Mouse (Mus musculus): ENCODE results near the gene 2310034G01Rik. TPM values are rescaled to one million over a fixed set of nuclear protein-coding genes. Genes with fewer than 3 reads are reported as not detected.

2310034G01Rik gene
- total RNA-seq, 4 experiments from 2014 or later = 1.1 to 2.4 (median 1.5) TPM

DNA sequence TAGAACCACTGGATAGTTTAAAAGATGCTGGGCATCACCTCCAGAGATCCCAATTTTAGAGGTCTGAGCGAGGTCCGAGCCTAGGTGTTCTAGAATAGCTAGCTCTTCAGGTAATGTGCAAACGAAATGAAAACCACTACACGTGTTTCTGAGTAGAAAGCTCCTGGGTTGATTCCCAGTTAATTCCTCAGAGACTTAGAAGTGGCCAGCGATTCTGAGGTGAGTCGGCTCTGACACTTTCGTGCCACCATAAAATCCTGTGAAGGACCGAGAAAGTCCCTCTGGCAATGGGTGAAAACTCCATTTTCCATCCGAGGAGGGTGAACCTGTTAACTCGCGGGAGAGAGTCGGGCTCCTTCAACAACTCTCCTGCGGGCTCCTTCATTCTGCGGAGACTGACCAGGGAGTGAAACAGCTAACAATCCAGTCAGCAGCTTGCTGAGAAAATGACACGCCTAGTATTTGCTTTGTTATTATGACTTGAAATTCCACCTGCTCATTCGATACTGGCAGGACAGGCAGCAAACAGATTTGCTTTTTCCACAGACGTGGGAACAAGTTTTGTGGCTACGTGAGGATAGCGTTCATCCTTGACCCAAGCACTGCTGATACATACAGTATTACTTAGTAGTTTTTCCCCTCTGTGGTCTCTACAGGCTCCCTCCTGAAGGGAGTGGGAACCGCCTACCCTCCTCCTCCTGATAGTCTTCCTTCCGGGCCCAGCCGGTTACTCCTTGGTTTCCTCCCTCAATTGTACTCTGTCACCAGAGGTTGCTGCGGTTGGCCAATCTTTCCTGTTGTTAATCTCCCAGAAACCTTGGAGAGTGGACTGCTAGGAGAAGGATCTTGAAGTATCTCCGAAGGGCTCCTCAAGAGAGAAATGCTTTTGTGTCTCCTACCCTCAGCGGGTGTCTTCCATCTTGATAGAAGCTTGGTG, 7.5 kb upstream of the 2310034G01Rik start:
- no peak for DNase-seq

DNA sequence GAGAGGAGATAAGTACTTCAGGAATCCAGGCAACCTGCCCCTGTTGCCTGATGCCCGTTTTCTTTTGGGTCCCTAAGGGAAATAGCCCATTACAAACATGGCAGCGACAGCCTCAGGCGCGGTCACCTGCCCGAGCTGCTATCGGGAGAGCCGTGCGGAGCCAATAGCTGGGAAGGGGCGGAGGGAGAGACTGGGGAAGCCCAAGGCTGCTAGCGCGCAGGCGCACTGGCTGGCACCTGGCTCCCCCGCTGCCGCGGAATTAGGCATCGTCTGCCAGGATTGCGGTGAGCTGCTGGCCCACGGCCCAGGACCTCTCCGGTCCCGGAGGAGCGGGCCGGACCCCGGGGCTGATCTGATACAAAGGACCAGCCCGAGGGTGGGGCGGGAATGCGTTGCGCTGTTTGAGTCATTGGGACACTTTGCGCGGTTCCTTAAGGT, 6.6 kb upstream of the 2310034G01Rik start:
- peak; percentile 87 for DNase-seq

DNA sequence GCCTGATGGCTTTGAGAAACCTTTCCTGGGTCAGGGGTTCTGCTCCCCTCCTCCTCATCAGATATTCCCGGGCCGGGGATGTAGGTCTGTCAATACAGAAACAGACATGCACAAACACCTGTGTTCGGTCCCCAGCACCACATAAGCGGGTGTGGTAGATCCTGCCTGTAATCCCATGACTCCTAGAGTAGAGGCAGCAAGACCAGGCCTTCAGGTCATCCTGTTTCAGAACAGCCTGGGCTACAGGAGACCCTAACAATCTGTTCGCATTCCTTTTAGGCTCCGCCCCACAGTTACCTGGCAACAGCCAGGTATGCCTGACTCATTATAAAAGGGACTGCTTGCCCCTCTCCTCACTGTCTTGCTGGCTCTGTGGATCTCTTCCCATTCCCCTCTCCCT, 552 bp downstream of the 2310034G01Rik start:
- no peak for DNase-seq

DNA sequence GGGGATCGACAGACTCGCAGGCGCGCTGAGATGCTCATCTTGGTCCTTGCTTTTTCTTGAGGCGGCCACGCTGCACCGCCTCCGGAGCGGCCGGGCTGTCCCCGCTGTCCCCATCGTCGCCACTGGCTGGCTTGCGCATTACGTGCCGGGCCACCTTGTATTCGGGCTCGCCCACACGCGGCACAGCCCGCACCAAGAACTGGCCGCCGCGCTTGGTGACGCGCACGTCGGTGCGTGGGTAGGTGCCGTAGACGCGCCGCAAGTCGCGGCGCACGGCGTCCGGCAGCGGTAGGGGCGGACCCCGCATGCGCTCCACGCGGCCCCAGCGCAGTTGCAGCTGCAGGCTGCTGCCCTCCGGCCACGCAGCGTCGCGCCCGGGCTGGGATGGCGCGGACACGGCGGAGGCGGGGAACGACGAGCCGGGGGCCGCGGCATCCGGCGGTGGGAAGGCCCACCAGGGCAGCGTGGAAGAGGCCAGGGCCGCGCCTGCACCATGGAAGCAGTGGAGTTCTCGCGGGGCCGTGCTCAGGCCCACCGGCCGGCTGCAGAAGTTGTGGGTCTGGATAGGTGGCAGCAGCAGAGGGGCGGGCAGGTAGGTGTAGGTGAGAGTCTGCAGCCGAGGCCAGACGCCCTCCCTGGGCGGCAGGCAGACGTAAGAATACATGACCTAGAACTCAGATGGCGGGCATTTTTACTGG, 1.2 kb downstream of the 2310034G01Rik start:
- peak; percentile 73 for DNase-seq

DNA sequence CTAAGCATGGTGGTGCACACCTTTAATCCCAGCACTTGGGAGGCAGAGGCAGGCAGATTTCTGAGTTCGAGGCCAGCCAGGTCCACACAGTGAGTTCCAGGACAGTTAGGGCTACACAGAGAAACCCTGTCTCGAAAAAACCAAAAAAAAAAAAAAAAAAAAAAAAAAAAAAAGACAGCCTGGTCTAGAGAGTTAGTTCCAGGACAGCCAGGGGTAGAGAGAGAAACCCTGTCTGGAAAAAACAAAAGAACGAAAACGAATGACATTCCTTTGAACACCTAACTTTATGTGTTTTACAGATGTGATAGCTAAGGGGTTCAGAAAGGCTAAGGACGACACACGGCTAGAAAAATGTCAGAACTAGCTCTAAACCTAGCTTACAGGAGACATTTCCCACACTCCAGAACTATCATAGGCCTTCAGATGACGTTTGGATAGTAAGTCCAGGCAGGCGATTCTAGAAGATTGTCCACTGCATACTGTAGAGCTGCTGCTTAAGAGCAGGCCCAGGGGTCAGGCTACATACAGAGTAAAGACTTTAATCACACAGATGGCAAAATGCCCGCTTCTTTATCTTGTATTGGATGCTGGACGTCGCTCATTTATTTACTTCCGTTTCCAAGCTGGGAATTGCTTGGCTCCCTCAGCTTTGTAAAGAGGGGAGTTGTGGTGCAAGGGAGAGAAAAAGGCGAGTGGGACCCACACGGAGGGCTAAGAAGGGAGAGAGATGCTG, 2.0 kb downstream of the 2310034G01Rik start:
- no peak for DNase-seq

DNA sequence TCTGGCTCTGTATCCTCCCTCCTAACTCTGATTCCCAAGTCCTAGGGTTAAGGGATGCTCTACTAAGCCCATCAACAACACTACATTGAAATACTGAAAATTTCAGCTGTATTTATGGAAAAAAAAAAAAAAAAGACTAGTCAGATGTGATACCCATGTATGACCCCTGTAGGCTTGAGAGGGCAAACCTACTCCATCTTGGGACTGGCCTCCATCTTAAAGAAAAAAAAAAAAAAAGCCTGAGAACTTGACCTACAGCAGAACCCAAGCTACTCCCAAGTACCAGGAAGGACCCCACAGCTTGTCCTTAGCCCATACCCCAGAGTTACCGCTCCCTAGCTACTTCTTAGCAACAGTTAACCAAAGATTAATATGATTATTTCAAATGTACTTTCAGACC, 3.0 kb downstream of the 2310034G01Rik start:
- no peak for DNase-seq

DNA sequence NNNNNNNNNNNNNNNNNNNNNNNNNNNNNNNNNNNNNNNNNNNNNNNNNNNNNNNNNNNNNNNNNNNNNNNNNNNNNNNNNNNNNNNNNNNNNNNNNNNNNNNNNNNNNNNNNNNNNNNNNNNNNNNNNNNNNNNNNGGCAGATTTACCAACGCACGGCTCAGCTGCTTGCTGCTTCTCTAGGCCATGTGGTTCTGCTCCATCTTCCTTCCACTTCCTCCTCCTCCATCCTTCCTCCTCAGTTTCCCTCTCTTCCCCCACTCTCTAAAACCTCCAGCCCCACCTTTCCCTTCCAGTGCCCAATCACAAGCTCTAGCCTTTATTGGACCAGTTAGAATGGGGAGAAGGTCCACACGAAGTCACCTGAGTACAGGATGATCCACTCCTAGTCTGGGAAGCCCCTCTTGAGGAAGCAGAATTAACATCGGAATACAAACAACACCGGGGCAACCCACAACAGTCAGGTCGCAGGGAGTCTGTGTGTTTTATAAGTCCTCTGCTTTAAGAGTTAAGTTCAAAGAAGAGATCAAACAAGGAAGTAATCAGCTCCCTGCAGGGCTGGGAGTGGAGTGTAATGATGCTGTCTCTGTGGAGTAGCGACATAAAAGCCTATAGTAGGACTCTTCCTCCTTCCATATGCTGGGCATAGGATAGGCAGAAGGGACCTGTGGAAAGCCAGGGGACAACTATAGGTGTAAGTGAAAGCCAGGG, 5.2 kb downstream of the 2310034G01Rik start:
- no peak for DNase-seq

DNA sequence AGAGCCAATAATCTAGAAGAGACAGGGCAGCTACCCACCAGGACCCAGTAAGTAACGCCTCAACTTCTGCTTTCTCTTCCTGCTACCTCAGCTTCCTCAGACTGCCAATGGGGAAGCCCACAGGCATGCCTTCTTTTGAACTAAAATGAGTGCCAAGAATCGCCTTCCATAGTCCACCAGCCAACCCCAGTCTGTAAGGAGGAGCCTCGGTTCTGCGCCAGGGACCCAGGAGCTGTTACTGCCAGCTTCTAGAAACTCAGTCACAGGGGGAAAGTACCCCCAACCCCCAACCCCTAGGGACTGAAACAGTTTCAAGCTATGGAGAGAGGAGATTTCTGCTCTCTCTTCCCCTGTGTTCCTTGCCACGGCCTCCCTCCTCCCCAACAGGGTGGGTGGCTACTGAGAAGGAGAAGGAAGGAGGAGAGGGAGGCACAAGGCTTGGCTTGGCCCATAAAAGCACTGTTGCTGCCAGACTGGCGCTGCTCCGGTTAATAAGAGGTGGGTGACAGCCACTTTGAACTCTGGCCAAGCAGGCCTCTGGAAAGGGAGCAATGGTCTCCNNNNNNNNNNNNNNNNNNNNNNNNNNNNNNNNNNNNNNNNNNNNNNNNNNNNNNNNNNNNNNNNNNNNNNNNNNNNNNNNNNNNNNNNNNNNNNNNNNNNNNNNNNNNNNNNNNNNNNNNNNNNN, 10.7 kb downstream of the 2310034G01Rik start:
- DNase-seq = no peak

DNA sequence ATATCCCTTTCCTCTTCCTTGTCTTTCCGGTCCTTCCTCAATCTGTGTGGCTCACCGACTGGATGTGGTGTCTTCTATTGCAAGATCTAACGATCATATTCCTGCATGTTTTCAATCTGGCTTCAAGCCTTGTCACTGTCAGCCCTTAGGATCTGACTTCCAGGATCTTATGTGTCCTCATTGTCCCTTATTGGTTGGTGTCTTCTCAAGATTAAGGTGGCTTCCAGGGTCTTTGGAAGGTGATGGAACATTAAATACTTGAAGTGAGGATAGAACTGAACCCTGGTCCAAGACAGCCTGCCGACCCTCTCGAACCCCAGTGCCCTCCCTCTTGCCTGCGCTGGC, 11.2 kb downstream of the 2310034G01Rik start:
- no peak for DNase-seq

DNA sequence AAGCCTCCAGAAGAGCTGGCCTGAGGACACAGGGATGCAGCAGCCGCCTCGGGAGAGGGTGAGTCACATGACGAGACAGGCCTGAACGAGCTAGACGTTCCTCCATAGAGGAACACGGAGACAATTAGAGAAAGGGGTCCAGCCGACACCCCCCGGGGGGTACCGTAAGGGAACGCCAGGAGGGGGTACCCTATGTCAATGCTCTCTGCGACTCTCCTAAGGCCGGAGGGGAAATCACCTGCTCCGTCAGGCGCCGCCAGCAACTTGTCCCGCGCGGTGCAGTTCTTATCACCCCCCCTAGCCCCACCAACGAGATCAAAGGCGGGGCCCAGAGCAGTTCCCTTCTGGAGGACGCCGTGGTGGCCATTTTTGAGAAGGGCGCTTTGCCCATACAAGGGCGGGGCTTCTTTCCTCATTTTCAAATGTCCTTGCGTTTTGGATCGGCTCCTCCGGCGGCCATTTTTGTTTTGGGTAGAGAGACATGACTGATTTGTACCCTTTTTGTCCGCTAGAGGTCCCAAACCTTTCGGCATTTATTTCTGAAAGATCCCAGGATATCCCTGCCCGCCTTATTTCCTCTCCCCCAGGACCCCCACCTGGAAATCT, 11.7 kb downstream of the 2310034G01Rik start, which contains the start of gene Cuedc2:
Gene Cuedc2, minus strand, starts transcription at position 372 of the 606 bp plus-strand sequence.
- peak; percentile 96 for DNase-seq

DNA sequence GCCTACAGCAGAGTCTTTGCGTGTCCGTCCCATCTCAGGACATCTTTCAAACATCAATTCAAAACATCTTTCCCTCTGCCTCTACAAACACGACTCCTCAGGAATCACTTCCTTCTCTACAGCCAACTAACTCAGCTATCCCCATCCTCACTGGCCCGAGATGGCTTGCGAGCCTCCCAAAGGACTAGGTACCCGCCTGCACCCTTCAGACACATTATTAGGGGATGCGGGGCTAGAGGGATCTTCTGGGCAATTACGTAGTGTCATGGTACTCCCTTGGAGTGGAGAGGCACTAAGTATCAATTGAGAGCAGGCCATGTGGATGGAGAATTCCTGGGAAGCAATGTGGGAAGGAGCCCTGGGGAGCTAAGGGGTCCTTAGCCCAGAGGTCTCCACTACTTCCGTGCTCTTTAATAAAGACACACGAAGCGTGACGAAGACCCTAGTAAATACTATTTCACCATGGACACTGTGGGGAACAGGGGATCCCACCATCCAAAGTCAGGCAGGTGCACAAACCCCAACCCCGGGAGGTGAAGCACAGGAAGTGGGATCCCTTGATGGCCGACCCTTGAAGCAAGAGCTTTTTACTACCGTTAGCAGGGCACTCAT, 12.3 kb downstream of the 2310034G01Rik start:
- no peak for DNase-seq

DNA sequence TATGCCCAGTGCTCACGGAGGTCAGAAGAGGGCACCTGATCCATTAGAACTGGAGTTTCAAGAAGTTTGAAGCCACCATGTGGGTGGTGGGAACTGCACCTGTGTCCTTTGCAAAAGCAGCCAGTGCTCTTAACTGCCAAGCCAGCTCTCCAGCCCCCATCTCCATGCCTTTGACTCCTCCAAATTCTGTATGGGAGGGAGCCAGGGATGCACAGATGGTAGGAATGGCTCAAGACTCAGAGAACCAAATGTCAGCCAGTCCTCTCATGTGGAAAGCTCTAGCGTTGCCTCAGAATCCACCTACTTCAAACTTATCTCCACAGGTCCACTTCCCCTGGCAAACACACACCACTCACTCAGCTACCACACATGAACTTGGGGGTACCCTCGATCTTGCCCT, 16.2 kb downstream of the 2310034G01Rik start:
- no peak for DNase-seq

DNA sequence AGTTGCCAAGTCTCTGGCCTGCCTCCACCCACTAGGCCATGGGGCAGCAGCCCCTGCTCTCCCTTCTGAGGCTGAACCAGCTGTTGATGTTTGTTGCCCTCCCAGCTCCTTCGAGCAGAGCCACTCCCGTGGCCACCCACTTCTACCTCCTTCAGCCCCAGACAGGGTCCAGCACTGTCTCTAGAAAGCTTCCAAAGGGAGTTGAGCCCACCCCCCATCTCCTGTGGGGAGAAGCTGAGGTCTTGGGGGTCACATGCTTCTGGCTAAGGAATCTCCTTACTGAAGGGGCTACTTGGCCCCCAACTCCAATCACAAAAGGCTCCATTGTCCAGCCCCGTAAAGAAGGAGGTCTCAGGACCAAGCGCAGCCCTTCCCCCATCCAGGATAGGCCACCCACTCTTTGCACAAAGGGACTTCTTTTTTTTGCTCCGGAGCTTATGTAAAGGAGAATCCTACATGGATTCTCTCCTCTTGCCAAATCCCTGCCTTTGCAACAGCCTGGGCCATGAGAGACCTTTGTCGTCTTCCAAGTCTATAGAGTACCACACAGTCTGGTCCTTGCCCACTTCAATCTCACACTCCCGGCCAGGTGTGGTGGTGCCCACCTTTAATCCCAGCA, 17.3 kb downstream of the 2310034G01Rik start:
- no peak for DNase-seq

DNA sequence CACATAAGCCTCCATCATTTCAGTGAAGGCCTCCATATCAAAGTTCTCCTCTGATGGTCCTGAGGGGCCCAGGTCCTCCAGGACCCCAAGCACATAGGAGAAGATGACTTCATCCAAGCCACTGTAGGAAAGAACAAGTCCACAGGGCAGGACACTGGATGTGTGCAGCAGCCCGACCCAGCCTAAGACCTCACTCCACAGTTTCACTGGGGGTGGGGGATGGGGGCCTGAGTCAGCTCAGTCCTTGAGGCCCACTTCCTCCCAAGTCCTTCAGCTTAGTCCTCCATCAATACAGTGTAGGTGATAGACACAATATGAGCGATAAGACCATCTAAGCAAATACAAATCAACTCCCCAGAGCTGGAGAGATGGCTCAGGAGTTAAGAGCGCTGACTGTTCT, 18.2 kb downstream of the 2310034G01Rik start:
- no peak for DNase-seq

DNA sequence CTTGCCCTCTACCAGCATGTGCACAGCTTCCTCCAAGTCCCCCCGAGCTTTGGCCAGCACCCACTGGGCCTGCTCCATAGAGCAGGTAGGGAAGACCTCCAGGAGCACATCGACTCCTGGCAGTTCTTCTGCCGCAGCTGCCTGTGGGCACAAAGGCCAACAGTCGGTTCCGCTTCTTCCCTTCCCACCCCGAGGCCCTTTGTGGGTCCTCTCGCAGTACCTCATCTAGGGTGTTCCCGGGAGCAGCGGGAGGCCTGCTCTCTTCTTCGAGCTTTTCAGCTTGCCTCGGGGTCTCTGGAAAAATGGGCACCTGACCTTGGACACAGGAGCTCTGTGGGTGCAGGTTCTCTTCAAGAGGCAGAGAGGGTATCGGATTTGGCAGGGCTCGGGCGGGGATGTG, 18.8 kb downstream of the 2310034G01Rik start:
- DNase-seq = no peak

DNA sequence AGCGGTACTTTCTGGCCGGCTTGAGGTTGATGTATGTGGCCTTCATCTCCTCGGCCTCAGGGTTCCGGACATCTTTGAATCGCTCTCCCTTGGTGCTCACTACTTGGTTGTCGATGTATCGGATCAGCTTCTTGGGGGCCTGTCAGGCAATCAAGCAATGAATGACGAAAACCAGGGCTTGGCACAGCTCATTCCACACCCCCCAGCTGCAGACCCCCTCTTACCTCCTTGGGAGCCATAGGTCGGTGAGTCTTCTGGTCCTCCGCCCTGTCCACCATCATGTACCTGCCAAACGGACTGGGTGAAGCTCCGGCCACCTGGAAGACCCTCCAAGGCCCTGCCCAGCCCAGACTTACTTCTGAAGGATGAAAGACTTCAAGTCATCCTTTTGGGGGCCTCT, 19.4 kb downstream of the 2310034G01Rik start:
- DNase-seq = no peak

DNA sequence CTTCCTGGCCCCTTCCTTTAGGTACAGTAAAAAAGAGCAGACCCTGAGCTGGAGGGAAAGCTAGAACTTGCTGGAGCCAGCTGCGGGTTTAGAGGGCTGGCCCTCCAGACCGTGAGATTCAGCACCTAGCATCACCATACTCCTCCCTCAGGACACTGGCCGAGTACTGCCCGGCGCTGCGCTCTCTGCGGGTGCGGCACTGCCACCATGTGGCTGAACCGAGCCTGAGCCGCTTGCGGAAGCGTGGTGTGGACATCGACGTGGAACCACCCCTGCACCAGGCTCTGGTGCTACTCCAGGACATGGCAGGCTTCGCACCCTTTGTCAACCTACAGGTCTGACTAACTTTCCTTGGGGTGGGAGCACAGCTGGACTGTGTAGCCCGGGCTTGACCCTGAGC, 20.2 kb downstream of the 2310034G01Rik start:
- DNase-seq = peak; percentile 79

DNA sequence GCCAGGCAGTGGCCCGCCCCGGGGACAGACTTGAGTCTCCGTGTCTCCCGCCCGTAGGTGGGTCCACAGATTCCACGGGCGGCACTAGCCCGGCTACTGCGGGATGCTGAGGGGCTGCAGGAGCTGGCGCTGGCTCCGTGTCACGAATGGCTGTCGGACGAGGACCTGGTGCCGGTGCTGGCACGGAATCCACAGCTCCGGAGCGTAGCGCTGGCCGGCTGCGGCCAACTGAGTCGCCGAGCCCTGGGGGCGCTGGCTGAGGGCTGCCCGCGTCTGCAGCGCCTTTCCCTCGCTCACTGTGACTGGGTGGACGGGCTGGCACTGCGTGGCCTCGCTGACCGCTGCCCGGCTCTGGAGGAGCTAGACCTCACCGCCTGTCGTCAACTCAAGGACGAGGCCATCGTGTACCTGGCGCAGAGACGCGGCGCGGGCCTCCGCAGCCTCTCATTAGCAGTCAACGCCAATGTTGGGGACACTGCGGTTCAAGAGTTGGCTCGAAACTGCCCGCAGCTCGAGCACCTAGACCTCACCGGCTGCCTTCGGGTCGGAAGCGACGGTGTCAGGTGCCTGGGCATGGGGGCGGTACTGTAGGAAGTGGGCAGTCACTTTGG, 21.0 kb downstream of the 2310034G01Rik start:
- DNase-seq = no peak

DNA sequence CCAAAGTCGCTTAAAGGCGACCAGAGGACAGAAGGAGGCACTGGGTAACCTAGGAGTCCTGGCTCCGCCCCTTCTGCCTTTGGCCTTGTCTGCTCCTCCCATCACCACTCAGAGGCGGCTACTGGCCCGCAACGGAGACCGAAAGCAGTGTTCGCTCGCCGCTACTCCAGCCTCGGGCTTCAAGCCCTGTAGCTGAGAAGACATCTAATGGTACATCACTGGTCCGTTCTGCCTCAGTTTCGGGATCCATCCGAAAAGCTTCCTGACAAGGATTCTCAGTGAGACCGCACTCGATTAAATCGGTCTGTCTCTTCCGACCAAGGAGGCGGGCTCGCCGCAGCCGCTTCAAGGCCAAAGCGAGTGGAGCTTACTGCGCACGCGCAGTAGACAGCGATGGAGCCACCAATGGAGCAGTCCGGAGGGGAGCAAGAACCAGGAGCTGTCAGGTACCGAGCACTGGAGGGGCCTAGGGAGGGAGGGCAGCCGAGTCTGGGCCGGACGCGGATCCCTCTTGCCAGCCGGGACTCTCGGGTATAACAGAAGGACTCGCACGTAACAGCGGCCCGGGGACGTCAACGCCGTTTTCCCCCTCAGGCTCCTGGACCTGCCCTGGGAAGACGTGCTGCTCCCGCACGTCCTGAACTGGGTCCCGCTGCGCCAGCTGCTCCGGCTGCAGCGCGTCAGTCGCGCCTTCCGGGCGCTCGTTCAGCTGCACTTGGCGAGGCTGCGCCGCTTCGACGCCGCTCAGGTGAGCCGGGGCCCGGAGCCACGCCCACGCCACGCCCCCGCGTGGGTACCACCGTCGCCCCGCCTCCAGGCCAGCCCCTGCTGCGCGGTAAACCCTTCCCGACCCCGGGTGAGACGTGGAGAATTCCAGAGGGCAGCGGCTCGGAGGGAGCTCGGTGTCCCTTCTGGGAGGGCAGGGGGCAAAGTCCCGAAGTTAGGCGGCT, 21.7 kb downstream of the 2310034G01Rik start, which contains the start of gene Fbxl15:
Gene Fbxl15, plus strand, starts transcription at position 104 of the 950 bp plus-strand sequence.
- DNase-seq = peak; percentile 94
